Mouse (Mus musculus) liver, embryonic 14.5 days (tissue): Measurements from ENCODE around the gene Fzd5. TPM values are rescaled to one million over a fixed set of nuclear protein-coding genes. Genes with fewer than 3 reads are reported as not detected.

Source experiments
- ATAC-seq: fragments of 200-750 bp; cut with Nextera tagmentation; 2 replicates; pipeline ENCODE4 v1.8.0; 2017; ENCODE audit warnings: moderate number of reproducible peaks, mild to moderate bottlenecking, moderate library complexity; ENCODE audit not compliant: insufficient read depth
- DNase-seq, 3 experiments: peaks; one replicate each; pipeline ENCODE4 v3.0.0-alpha.2; 2012 to 2013; ENCODE audit warnings: low read depth in 3 of 3, low spot score in 3 of 3
- H3K27ac ChIP-seq: fragments of 300-500 bp; sonication (generic); 2 replicates; pipeline ENCODE4 v1.5.1; 2014; ENCODE audit warnings: moderate library complexity, mild to moderate bottlenecking, control low read depth, inconsistent platforms
- H3K27me3 ChIP-seq: fragments of 300-500 bp; sonication (generic); 2 replicates; pipeline ENCODE4 v1.6.1; 2014; ENCODE audit warnings: mild to moderate bottlenecking, low read length, moderate library complexity; ENCODE audit not compliant: control insufficient read depth, insufficient read depth
- H3K36me3 ChIP-seq: fragments of 300-500 bp; sonication (generic); replicated peaks from 2 replicates; pipeline ENCODE4 v1.6.1; 2014; ENCODE audit warnings: low read depth; ENCODE audit not compliant: control insufficient read depth, insufficient read depth
- H3K4me1 ChIP-seq, 2 experiments: fragments of 200-500 bp in 1 of 2; fragments of 300-500 bp in 1 of 2; sonication (generic) in 1 of 2; replicated peaks; 2 replicates each; pipeline ENCODE4 v1.6.1; 2012 to 2014; ENCODE audit warnings: antibody characterized with exemption in 1 of 2, inconsistent platforms in 1 of 2, low read length in 1 of 2; ENCODE audit not compliant: control insufficient read depth in 2 of 2, insufficient read depth in 2 of 2
- H3K4me2 ChIP-seq: fragments of 300-500 bp; sonication (generic); 2 replicates; pipeline ENCODE4 v1.6.1; 2014; ENCODE audit warnings: low read depth, mild to moderate bottlenecking, control low read depth, moderate library complexity
- H3K4me3 ChIP-seq, 2 experiments: fragments of 200-500 bp in 1 of 2; fragments of 300-500 bp in 1 of 2; sonication (generic) in 1 of 2; 2 replicates each; pipeline ENCODE4 v1.5.1; 2012 to 2014; ENCODE audit warnings: low read depth in 2 of 2, low read length in 2 of 2, mild to moderate bottlenecking in 2 of 2, control low read depth in 1 of 2, inconsistent platforms in 1 of 2, moderate library complexity in 1 of 2; ENCODE audit not compliant: insufficient read depth in 1 of 2
- H3K9ac ChIP-seq: fragments of 300-500 bp; sonication (generic); replicated peaks from 2 replicates; pipeline ENCODE4 v1.6.1; 2014; ENCODE audit warnings: mild to moderate bottlenecking, control low read depth, moderate library complexity
- H3K9me3 ChIP-seq: fragments of 300-500 bp; sonication (generic); 2 replicates; pipeline ENCODE4 v1.6.1; 2016; ENCODE audit warnings: low read length, mixed read lengths; ENCODE audit not compliant: control insufficient read depth
- CTCF ChIP-seq: IDR thresholded peaks from 2 replicates; pipeline ENCODE4 v1.5.1; 2016; ENCODE audit warnings: antibody characterized with exemption, low read depth, control low read depth
- EP300 ChIP-seq: IDR thresholded peaks from 2 replicates; pipeline ENCODE4 v1.6.1; 2016; ENCODE audit warnings: antibody characterized with exemption, low read depth
- WGBS: fragments of 180-500 bp; shearing (Covaris S2); extraction: QIAGEN DNeasy Blood & Tissue Kit; methylation state at CpG from one replicate; pipeline ENCODE4 v1.1.7; 2014; ENCODE audit not compliant: insufficient replicate concordance; 5-methylcytosine and 5-hydroxymethylcytosine counted together
- polyA plus RNA-seq, 2 experiments: library from polyadenylated mRNA; depleted of rRNA in 1 of 2; stranded (reverse) in 1 of 2; unstranded in 1 of 2; fragments of >200 nt; fragmentation: Nextera tagmentation in 1 of 2; extraction: Ambion mirVana in 1 of 2; gene quantifications; 2 replicates each; pipeline versions ENCODE4 v1.2.1 to v1.2.3; 2012 to 2014

Fzd5 gene
- polyA plus RNA-seq, 2 experiments, result 2.6 to 3.4 TPM

- no peak for DNase-seq
- 84% methylated on average over 16 of the region's 16 CpGs for WGBS
- Histone ChIP-seq H3K36me3 (peaks cover 41% of the 10 kb centered on the region), H3K27ac (no peak overlapping the region), H3K4me1 (peaks cover 37 to 43% of the 10 kb centered on the region in 2 experiments), H3K9ac (peak overlapping the region; percentile 81), H3K4me2 (peak overlapping the region; percentile 95), H3K9me3 (no peaks in the 10 kb centered on the region), H3K27me3 (peaks cover 2% of the 10 kb centered on the region; the same call in 1 of the 2 replicates), H3K4me3 (no peak overlapping the region; a peak in 1 of 4 replicates)
- no peak for ATAC-seq
- TF ChIP-seq CTCF, result no peak
- no peak for TF ChIP-seq EP300
These were observed 6.1 kb downstream of the Fzd5 start for GRCm38 (mm10) chr1:64731341-64732020.

GRCm38 (mm10) chr1:64730046-64730445, 7.5 kb downstream of the Fzd5 start:
- DNase-seq (no peak), ATAC-seq (no peak)
- no peak overlapping the region for H3K9ac ChIP-seq
- H3K27ac ChIP-seq, result no peak overlapping the region
- no peak overlapping the region for H3K4me2 ChIP-seq
- no peaks in the 10 kb centered on the region for H3K9me3 ChIP-seq
- peaks cover 28 to 33% of the 10 kb centered on the region in 2 experiments for H3K4me1 ChIP-seq
- H3K36me3 ChIP-seq, result peaks cover 32% of the 10 kb centered on the region
- no peaks in the 10 kb centered on the region for H3K27me3 ChIP-seq
- 87% methylated on average over 4 of the region's 4 CpGs for WGBS
- TF ChIP-seq CTCF (no peak), EP300 (no peak)
- no peak overlapping the region for H3K4me3 ChIP-seq

GRCm38 (mm10) chr1:64721034-64721587, 16.4 kb downstream of the Fzd5 start:
- Histone ChIP-seq H3K4me3 (no peak overlapping the region), H3K4me1 (no peaks in the 10 kb centered on the region), H3K9me3 (no peaks in the 10 kb centered on the region), H3K36me3 (peaks cover 2% of the 10 kb centered on the region), H3K27ac (no peak overlapping the region), H3K4me2 (no peak overlapping the region), H3K9ac (no peak overlapping the region), H3K27me3 (no peaks in the 10 kb centered on the region)
- DNase-seq (no peak), ATAC-seq (no peak)
- WGBS, result 82% methylated on average over 10 of the region's 10 CpGs
- TF ChIP-seq CTCF (no peak), EP300 (no peak)

- H3K4me3 ChIP-seq, result no peak overlapping the region
- H3K27ac ChIP-seq, result no peak overlapping the region
- no peak overlapping the region for H3K4me2 ChIP-seq
- no peaks in the 10 kb centered on the region for H3K27me3 ChIP-seq
- TF ChIP-seq CTCF (peak; percentile 86), EP300 (no peak)
- no peak overlapping the region for H3K9ac ChIP-seq
- H3K36me3 ChIP-seq, result peaks cover 2% of the 10 kb centered on the region; the same call in 1 of the 2 replicates
- no peaks in the 10 kb centered on the region for H3K9me3 ChIP-seq
- H3K4me1 ChIP-seq, result peaks cover 4 to 6% of the 10 kb centered on the region in 2 experiments
- DNase-seq (no peak), ATAC-seq (peak; percentile 61; the same call in 1 of the 2 replicates)
These were observed 20.0 kb downstream of the Fzd5 start for GRCm38 (mm10) chr1:64717504-64717903.

GRCm38 (mm10) chr1:64716589-64717304, 20.8 kb downstream of the Fzd5 start:
- Histone ChIP-seq H3K9ac (no peak overlapping the region), H3K4me1 (peaks cover 4 to 6% of the 10 kb centered on the region in 2 experiments), H3K36me3 (no peaks in the 10 kb centered on the region), H3K4me2 (no peak overlapping the region), H3K27me3 (no peaks in the 10 kb centered on the region), H3K27ac (no peak overlapping the region), H3K4me3 (no peak overlapping the region), H3K9me3 (no peaks in the 10 kb centered on the region)
- no peak for DNase-seq
- no peak for ATAC-seq
- WGBS, result 75% methylated on average over 7 of the region's 7 CpGs
- TF ChIP-seq CTCF (no peak), EP300 (no peak)
